Mouse (Mus musculus): ENCODE data around the gene Ddx39.

- TF ChIP-seq POLR2A (IDR thresholded peaks at IDR 0.05; ENCODE audit: low read depth, low read length) = no peak
- TF ChIP-seq CTCF (IDR thresholded peaks at IDR 0.05; ENCODE audit: extremely low read depth, insufficient read length, insufficient replicate concordance, low read depth, low read length) = no peak
Observed at GRCm38 (mm10) chr8:83741849-83742655, 27.1 kb downstream of the Ddx39 start.
